Mouse (Mus musculus) cerebellum, adult 2 months (tissue): ENCODE measurements around the gene Mbnl1. TPM values are rescaled to one million over a fixed set of nuclear protein-coding genes. Genes with fewer than 3 reads are reported as not detected.

Experiments used
- DNase-seq, 2 experiments: peaks; one replicate each; pipeline ENCODE4 v3.0.0; 2021
- H3K27ac ChIP-seq: fragments of 200-500 bp; 2 replicates; pipeline ENCODE4 v1.5.1; 2012; ENCODE audit warnings: low read length, control low read depth, inconsistent platforms; ENCODE audit not compliant: insufficient read depth
- H3K27me3 ChIP-seq: fragments of 200-500 bp; 2 replicates; pipeline ENCODE4 v1.6.1; 2012; ENCODE audit warnings: inconsistent platforms, mild to moderate bottlenecking, low read length, moderate library complexity; ENCODE audit not compliant: control insufficient read depth, insufficient read depth
- H3K4me1 ChIP-seq: fragments of 200-500 bp; 2 replicates; pipeline ENCODE4 v1.6.1; 2011; ENCODE audit warnings: low read length; ENCODE audit not compliant: control insufficient read depth, insufficient read depth
- H3K4me3 ChIP-seq: fragments of 200-500 bp; replicated peaks from 2 replicates; pipeline ENCODE3; 2011; ENCODE audit warnings: mild to moderate bottlenecking, low read depth, low read length, control low read depth; ENCODE audit not compliant: insufficient read depth
- CTCF ChIP-seq: fragments of 200-500 bp; IDR thresholded peaks from 2 replicates; pipeline ENCODE4 v1.5.1; 2011; ENCODE audit warnings: low read depth, mild to moderate bottlenecking, control low read depth, low read length, moderate library complexity, borderline replicate concordance; ENCODE audit not compliant: insufficient read depth
- POLR2A ChIP-seq: fragments of 200-500 bp; IDR thresholded peaks from 2 replicates; pipeline ENCODE4 v1.6.1; 2011; ENCODE audit warnings: low read length, control low read depth, borderline replicate concordance; ENCODE audit not compliant: insufficient read depth
- WGBS: fragments of 180-500 bp; shearing (Covaris S2); methylation state at CpG from one replicate; pipeline ENCODE4 v1.1.7; 2018; 5-methylcytosine and 5-hydroxymethylcytosine counted together
- polyA plus RNA-seq: library from polyadenylated mRNA; depleted of rRNA; stranded (reverse); fragments of >200 nt; gene quantifications from 2 replicates; pipeline ENCODE4 v1.2.3, GENCODE M21; 2012

Gene Mbnl1
- polyA plus RNA-seq, 1 experiment = 62.7 TPM

GRCm38 (mm10) chr3:60538214-60538971 lies 65.8 kb downstream of the Mbnl1 start:
- H3K27ac ChIP-seq = no peak overlapping the region

DNA sequence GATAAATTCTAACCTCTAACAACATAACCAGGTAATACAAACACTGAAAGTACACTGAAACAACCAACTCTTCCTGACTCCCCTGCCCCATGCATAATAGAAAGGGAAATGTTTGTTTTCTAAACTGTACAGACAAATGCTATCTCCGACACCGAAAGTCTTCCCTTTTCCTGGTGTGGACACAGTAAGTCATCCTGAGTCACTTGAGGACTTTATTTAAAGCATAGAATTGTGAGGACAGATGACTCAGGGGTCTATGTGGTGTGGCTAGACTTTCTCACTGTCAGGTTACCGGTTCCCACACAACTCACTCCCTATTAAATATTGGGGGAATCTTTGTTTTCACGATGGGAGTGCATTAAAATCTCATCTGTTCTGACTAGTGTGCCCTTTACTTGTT lies 68.5 kb downstream of the Mbnl1 start:
- Histone ChIP-seq H3K4me1 (peaks cover 5% of the 10 kb centered on the region; the same call in 1 of the 2 replicates), H3K27me3 (no peaks in the 10 kb centered on the region), H3K4me3 (no peak overlapping the region), H3K27ac (no peak overlapping the region)
- no peak for DNase-seq
- 86% methylated on average over 4 of the region's 4 CpGs for WGBS
- TF ChIP-seq POLR2A = no peak
- no peak for TF ChIP-seq CTCF

More at GRCm38 (mm10) chr3:60538214-60538971, 65.8 kb downstream of the Mbnl1 start:
- H3K27me3 ChIP-seq = no peaks in the 10 kb centered on the region
- H3K4me3 ChIP-seq = no peak overlapping the region
- 83% methylated on average over 3 of the region's 3 CpGs for WGBS
- no peak for TF ChIP-seq POLR2A
- no peak for TF ChIP-seq CTCF
- DNase-seq = no peak
- H3K4me1 ChIP-seq = peaks cover 8% of the 10 kb centered on the region; the same call in 1 of the 2 replicates

GRCm38 (mm10) chr3:60546196-60546595 lies 73.6 kb downstream of the Mbnl1 start:
- 73% methylated on average over 9 of the region's 9 CpGs for WGBS
- TF ChIP-seq POLR2A (no peak), CTCF (no peak)
- no peaks in the 10 kb centered on the region for H3K27me3 ChIP-seq
- no peak overlapping the region; the same call in 1 of the 2 replicates for H3K27ac ChIP-seq
- H3K4me1 ChIP-seq = peaks cover 6% of the 10 kb centered on the region; the same call in 1 of the 2 replicates
- no peak overlapping the region for H3K4me3 ChIP-seq
- DNase-seq = no peak

- DNase-seq = no peak
- TF ChIP-seq POLR2A (no peak), CTCF (no peak)
- H3K27ac ChIP-seq = no peak overlapping the region
- H3K4me1 ChIP-seq = peaks cover 6% of the 10 kb centered on the region; the same call in 1 of the 2 replicates
- H3K27me3 ChIP-seq = no peaks in the 10 kb centered on the region
- H3K4me3 ChIP-seq = no peak overlapping the region
- 51% methylated on average over 4 of the region's 4 CpGs for WGBS
Observed at GRCm38 (mm10) chr3:60546904-60547303, 74.3 kb downstream of the Mbnl1 start.

DNA sequence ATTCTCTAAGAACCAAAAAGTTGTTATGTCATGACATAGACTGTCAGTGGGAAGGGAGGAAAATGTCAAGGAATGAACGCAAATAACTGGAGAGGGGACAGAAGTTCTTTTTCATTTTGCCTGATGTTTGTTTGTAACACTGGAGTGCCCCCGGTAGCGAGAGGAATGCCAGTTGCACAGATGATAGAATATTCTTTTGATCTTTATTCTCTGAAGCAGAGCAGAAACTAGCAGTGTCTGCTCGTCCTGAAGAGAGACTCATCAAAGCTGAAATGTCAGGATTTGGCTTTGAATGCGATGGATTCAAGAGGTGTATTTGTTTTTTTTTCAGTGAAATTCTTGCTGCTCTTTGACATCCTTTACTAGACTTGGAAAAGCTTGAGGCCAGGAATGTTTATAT lies 77.9 kb downstream of the Mbnl1 start:
- Histone ChIP-seq H3K27ac (no peak overlapping the region), H3K4me3 (no peak overlapping the region), H3K4me1 (peaks cover 10% of the 10 kb centered on the region; the same call in 1 of the 2 replicates), H3K27me3 (no peaks in the 10 kb centered on the region)
- TF ChIP-seq CTCF = no peak
- TF ChIP-seq POLR2A = no peak
- WGBS = 50% methylated on average over 5 of the region's 5 CpGs
- DNase-seq = no peak

- TF ChIP-seq CTCF (no peak), POLR2A (no peak)
- H3K27me3 ChIP-seq = no peaks in the 10 kb centered on the region
- DNase-seq = no peak
- 8% methylated on average over 3 of the region's 3 CpGs for WGBS
- H3K4me1 ChIP-seq = peaks cover 7% of the 10 kb centered on the region; the same call in 1 of the 2 replicates
- H3K4me3 ChIP-seq = no peak overlapping the region
- H3K27ac ChIP-seq = no peak overlapping the region
Observed at GRCm38 (mm10) chr3:60551650-60552049, 79.0 kb downstream of the Mbnl1 start.

DNA sequence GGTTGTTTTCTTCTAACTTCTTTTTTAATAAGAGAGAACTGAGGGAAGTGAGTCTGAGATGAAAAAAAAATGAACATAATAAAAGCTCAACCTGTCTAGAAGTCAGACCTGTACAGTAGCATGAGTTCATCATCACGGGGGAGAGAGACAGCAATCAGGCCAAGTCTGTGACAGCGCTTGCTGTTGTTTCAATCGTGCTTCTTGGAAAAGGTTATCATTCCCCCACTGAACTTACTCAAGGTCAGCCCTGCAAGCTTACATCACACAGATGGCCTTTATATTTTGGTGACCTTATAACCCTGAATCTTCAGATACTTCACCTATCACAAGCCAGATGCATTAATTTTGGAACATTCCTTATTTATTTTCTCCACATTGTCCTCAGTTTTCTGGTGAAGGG lies 80.4 kb downstream of the Mbnl1 start:
- Histone ChIP-seq H3K27me3 (no peaks in the 10 kb centered on the region), H3K4me3 (no peak overlapping the region), H3K4me1 (peaks cover 4% of the 10 kb centered on the region; the same call in 1 of the 2 replicates), H3K27ac (no peak overlapping the region)
- no peak for DNase-seq
- WGBS = 46% methylated on average over 3 of the region's 3 CpGs
- TF ChIP-seq POLR2A = no peak
- TF ChIP-seq CTCF = no peak

DNA sequence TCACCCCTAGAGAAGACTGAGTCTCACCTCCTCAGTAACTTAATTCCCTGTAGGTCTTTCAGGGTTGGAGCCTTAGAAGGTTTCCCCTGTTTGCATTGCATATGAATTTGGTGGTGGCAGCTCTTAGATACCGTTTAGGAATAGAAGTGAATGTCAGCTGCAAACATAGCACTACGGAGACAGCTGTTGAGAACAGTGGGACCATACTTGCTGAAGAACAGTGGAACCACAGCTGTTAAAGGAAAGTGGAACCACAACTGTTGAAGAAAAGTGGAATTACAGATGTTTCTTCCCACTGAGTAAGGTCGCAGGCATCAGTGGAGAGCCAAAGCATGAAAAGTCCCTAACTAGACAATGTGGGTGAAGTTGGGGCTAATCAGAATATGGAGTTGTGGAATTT lies 84.0 kb downstream of the Mbnl1 start:
- H3K27me3 ChIP-seq = no peaks in the 10 kb centered on the region
- TF ChIP-seq CTCF = no peak
- TF ChIP-seq POLR2A = no peak
- no peak overlapping the region for H3K27ac ChIP-seq
- DNase-seq = no peak
- peaks cover 9% of the 10 kb centered on the region; the same call in 1 of the 2 replicates for H3K4me1 ChIP-seq
- WGBS = 90% methylated on average over 3 of the region's 3 CpGs
- H3K4me3 ChIP-seq = no peak overlapping the region
